Mouse (Mus musculus): ENCODE measurements at regions not wholly inside any gene's neighbourhood (a gene's known extent, or its start where the extent isn't known, plus 50 kb on each side); places are given as distances from the start of the nearest gene placed in this dataset.

DNA sequence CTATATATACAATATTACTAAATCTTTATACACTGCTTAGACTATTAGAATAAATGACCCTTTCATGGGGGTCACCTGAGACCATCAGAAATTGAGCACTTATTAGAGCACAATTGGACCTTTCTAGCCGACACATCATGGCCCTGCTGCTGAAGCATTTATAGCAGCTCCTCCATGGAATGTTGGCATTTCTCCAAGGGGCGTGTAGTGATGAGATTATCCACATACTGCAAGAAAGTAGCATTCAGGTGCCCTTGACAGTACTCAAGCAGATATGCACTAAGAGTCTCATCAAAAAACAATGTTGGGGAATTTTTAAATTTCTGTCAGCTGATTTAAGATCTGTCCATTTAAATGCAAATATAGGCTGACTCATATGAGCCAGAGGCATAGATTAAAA, 178.4 kb downstream of the Teddm3 start:
- TF ChIP-seq CTCF (conservative IDR thresholded peaks at IDR 0.05 in 1 of 2, IDR thresholded peaks at IDR 0.05 in 1 of 2; ENCODE audit: low read depth in 2 of 2, low read length in 2 of 2) (no peak), USF1 (IDR thresholded peaks at IDR 0.05; ENCODE audit: low read depth, low read length) (no peak), MAFK (IDR thresholded peaks at IDR 0.05; ENCODE audit: insufficient replicate concordance, low read length) (no peak), ZNF384 (IDR thresholded peaks at IDR 0.05; ENCODE audit: low read depth, low read length) (no peak), POLR2A (IDR thresholded peaks at IDR 0.05; ENCODE audit: low read depth, low read length) (no peak), JUND (conservative IDR thresholded peaks at IDR 0.05; ENCODE audit: low read depth, low read length) (no peak), ZKSCAN1 (IDR thresholded peaks at IDR 0.05; ENCODE audit: borderline replicate concordance, low read depth, low read length) (no peak), UBTF (IDR thresholded peaks at IDR 0.05; ENCODE audit: low read depth, low read length) (no peak), NRF1 (IDR thresholded peaks at IDR 0.05; ENCODE audit: low read depth, low read length) (no peak), TBP (conservative IDR thresholded peaks at IDR 0.05; ENCODE audit: low read depth, low read length) (no peak)

Measured in CH12.LX (cell line).